Mouse (Mus musculus) urinary bladder, postnatal 4 days (tissue): ENCODE measurements at regions not wholly inside any gene's neighbourhood (a gene's known extent, or its start where the extent isn't known, plus 50 kb on each side); places are given as distances from the start of the nearest gene placed in this dataset.

Experiments
- DNase-seq, 2 experiments: peaks; one replicate each; pipeline ENCODE4 v3.0.0; 2021 to 2022; ENCODE audit warnings: low spot score in 2 of 2

- no peak for DNase-seq
These were observed 112.8 kb upstream of the Adra1d start for GRCm38 (mm10) chr2:131674872-131675271.

GRCm38 (mm10) chr2:131673351-131673750, 111.3 kb upstream of the Adra1d start:
- DNase-seq: no peak

DNA sequence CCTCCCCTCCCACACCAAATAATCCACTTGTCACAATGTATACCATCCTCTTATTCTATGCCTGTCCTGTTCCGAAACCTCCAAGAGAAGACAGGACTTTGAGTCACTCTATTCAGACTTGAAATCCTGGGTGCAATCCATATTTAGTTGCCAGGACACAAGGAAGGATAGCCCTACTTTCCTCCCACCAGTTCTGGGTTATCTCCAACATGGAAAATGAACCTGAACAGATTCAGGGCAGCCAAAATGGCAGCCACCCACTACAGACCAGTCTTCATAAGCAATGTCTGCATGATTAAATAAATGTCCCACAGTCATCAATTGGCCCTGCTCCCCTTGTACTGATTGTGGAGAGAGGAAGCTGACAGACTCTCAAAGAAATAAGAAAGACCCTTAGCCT, 110.6 kb upstream of the Adra1d start:
- no peak for DNase-seq

DNA sequence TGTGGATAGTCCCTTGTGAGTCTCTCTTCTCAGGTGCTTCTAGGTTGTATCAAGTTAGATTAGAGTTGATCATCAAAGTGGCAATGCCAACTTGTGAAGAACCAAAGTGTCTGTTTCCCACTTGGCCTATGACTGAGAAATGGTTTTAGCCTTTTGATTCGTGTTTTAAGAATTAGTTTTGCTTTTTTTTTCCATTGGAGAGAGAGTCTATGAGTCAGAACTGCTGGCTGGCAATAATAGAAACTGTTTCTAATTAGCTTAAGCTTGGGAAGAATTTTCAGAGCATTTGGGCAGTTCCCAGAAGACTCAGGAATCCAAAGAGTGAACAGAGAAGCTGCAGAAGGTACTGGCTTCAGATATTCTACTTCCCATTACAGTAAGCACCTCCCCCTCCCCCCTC, 110.1 kb upstream of the Adra1d start:
- DNase-seq: no peak

GRCm38 (mm10) chr2:131670876-131671275, 108.8 kb upstream of the Adra1d start:
- no peak for DNase-seq

- no peak for DNase-seq
These were observed 105.8 kb upstream of the Adra1d start for GRCm38 (mm10) chr2:131667874-131668273.

GRCm38 (mm10) chr2:131666841-131667364, 104.8 kb upstream of the Adra1d start:
- DNase-seq: no peak

- DNase-seq: no peak
These were observed 102.5 kb upstream of the Adra1d start for GRCm38 (mm10) chr2:131664575-131664974.

GRCm38 (mm10) chr2:131663199-131663809, 101.2 kb upstream of the Adra1d start:
- DNase-seq: no peak

- DNase-seq: peak in 1 of 2 experiments; percentile 28
These were observed 90.1 kb upstream of the Adra1d start for GRCm38 (mm10) chr2:131652197-131652596.

DNA sequence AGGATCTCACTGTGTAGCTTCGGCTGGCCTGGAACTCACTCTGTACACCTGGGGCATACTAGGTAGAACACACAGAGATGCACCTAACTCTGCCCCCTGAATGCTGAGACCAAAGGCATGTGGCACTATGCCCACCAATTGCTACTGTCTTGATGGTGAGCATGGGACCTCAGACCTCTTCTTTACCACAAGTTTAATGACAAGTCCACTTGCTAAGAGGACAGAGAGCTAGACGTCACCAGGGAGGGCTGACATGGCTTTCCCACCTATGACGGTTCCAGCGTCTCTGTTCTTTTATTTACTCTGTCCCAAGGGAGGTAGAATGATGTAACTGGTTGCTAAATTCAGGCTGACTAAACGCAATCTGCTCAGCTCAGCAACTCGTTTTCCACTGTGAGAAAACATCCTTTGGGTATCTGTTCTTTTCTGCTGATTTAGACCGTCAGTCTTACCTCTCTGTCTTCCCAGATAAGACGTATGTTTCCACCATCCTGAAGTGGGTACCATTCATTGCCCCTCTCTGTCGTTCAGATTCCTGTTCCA, 88.6 kb upstream of the Adra1d start:
- no peak for DNase-seq

- no peak for DNase-seq
These were observed 82.2 kb upstream of the Adra1d start for GRCm38 (mm10) chr2:131644166-131644858.

DNA sequence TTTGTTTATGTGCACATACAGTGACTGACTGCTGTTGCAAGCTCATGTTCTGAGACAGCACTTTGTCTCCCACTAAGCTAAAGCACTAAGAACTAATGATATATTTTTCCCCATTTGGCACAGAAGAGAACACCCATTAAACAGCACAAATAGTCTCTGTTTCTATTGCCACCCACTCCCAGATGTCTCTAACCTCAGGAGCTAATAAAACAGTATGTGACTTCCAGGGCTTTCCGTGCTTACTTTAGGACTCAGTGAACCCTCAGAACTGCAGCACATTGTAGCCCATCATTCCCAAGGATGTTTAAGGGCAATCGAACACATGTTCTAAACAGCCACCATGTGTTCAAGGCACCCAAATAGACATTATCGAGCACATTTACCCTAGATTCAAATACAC, 80.4 kb upstream of the Adra1d start:
- no peak for DNase-seq

DNA sequence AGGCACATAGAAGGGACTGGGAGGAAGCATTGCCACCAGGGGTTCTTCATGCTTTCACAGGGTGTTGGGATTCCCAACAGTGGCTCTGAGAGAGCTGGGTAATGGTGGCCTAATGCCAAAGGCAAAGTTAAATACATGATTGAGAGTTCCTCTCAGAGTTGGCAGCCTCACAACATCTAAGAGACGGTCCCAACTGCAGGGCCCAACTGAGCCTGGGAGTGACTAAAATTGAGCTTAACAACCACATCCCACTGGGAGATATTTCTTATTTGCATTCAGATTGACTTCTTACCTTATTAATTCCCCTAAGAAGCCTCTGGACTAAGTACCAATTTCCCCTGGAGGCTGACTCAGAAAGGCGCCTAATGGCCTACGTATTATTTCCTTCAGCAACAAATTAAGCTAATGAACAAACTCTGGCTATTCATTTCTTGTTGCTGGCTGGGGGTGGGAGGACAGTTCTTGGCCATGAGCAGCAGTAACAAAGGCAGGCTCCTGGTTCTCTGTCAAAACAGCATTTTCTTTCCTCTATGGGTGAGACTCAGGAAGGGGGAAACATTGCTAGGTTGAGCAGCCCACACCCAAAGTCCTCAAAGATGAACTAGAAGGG, 77.0 kb upstream of the Adra1d start:
- no peak for DNase-seq

DNA sequence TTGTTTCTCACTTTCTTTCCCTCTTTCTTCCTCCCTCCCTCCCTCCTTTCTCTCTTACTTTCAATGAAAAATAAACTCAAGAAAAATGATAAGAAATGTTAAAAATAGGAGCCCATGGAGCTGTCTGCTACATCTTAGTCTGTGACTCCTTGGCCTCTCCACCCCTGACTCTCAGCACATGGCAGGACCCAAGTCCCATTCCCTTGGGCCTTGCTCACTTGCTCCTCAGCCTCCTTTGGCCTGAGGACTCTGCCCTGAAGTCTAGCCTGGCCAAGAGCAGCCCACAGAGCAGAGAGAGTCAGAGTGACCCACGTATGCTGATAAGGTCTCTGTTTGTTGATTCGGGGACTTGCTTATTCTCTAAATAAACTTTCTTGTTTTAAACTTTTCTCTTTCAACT, 73.7 kb upstream of the Adra1d start:
- DNase-seq: no peak

DNA sequence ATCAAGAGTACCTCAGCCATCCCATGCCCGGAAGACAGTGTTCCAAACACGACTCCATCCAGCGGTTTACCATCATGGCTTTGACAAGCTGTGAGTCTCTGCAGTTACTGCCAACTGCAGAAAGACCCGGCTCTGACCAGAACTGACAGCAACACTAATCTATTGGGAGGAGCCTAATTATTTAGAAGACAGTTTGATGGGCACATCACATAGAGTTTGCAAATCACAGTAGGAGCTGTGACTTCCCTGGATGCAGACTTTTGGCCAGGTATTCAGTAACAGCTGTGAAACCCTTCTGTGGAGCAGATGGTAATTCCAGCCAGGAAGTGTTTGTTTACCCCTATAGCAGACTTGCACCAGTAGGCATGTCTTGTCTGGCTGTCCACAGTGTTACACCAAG, 55.8 kb upstream of the Adra1d start:
- DNase-seq: peak in 1 of 2 experiments; percentile 35

- peak in 1 of 2 experiments; percentile 40 for DNase-seq
These were observed 50.4 kb upstream of the Adra1d start for GRCm38 (mm10) chr2:131612486-131612885.
